Mouse (Mus musculus) CH12.LX (cell line): Measurements from ENCODE around the gene Atp6ap1l. TPM values are rescaled to one million over a fixed set of nuclear protein-coding genes. Genes with fewer than 3 reads are reported as not detected.
A peak's percentile ranks its signal among the peaks of the same experiment; 100 is the strongest.

Source experiments
- DNase-seq: peaks from one replicate; pipeline ENCODE4 v3.0.0-alpha.2; 2013; ENCODE audit errors: extremely low read depth
- H3K27ac ChIP-seq: 2 replicates; pipeline ENCODE4 v1.5.1; 2012; ENCODE audit warnings: low read depth, mild to moderate bottlenecking, control low read depth, moderate library complexity; ENCODE audit not compliant: insufficient read depth
- H3K27me3 ChIP-seq: replicated peaks from 2 replicates; pipeline ENCODE3; 2012; ENCODE audit warnings: inconsistent platforms
- H3K36me3 ChIP-seq, 2 experiments: replicated peaks in 1 of 2; 2 replicates each; pipeline versions ENCODE3 to v1.6.1; 2012; ENCODE audit warnings: inconsistent platforms in 1 of 2, low read length in 1 of 2, mild to moderate bottlenecking in 1 of 2, mixed read lengths in 1 of 2, moderate library complexity in 1 of 2; ENCODE audit not compliant: control insufficient read depth in 1 of 2, insufficient read depth in 1 of 2
- H3K4me1 ChIP-seq, 2 experiments: 2 replicates each; pipeline ENCODE4 v1.6.1; 2012; ENCODE audit warnings: inconsistent platforms in 1 of 2, moderate library complexity in 1 of 2; ENCODE audit not compliant: insufficient read depth in 2 of 2, control insufficient read depth in 1 of 2
- H3K4me2 ChIP-seq: 2 replicates; pipeline ENCODE4 v1.6.1; 2012; ENCODE audit warnings: low read depth, mild to moderate bottlenecking, control low read depth; ENCODE audit not compliant: poor library complexity, insufficient read depth, severe bottlenecking
- H3K4me3 ChIP-seq, 3 experiments: fragments of 150-350 bp in 1 of 3; sonication (generic) in 1 of 3; replicated peaks in 1 of 3; 2 replicates each; pipeline versions ENCODE3 to v1.5.1; 2011 to 2012; ENCODE audit warnings: low read depth in 2 of 3, low read length in 2 of 3, mild to moderate bottlenecking in 2 of 3, moderate library complexity in 2 of 3, control low read depth in 1 of 3, improper control_type of control experiment in 1 of 3, inconsistent platforms in 1 of 3, mixed read lengths in 1 of 3; ENCODE audit not compliant: poor library complexity in 1 of 3
- H3K79me2 ChIP-seq: replicated peaks from 2 replicates; pipeline ENCODE4 v1.6.1; 2012; ENCODE audit warnings: mild to moderate bottlenecking, moderate library complexity; ENCODE audit not compliant: control insufficient read depth, poor library complexity, insufficient read depth, severe bottlenecking; ENCODE audit errors: extremely low read depth
- H3K9ac ChIP-seq: 2 replicates; pipeline ENCODE4 v1.6.1; 2012; ENCODE audit warnings: low read depth, mild to moderate bottlenecking, control low read depth, moderate library complexity; ENCODE audit not compliant: insufficient read depth
- H3K9me3 ChIP-seq: replicated peaks from 2 replicates; pipeline ENCODE3; 2012; ENCODE audit warnings: low read length, inconsistent platforms, mixed read lengths
- BHLHE40 ChIP-seq: IDR thresholded peaks from 2 replicates; pipeline ENCODE4 v1.6.1; 2011; ENCODE audit warnings: mild to moderate bottlenecking, low read depth, low read length, improper control_type of control experiment
- CHD2 ChIP-seq: IDR thresholded peaks from 2 replicates; pipeline ENCODE4 v1.6.1; 2011; ENCODE audit warnings: low read length, improper control_type of control experiment
- CTCF ChIP-seq, 2 experiments: IDR thresholded peaks in 1 of 2; conservative IDR thresholded peaks in 1 of 2; 2 replicates each; pipeline ENCODE4 v1.5.1; 2011 to 2012; ENCODE audit warnings: low read depth in 2 of 2, low read length in 2 of 2, improper control_type of control experiment in 1 of 2, inconsistent platforms in 1 of 2, mild to moderate bottlenecking in 1 of 2, moderate library complexity in 1 of 2
- ELF1 ChIP-seq: IDR thresholded peaks from 2 replicates; pipeline ENCODE4 v1.6.1; 2014; ENCODE audit warnings: low read depth, mild to moderate bottlenecking, inconsistent platforms, low read length, improper control_type of control experiment
- EP300 ChIP-seq: IDR thresholded peaks from 2 replicates; pipeline ENCODE4 v1.6.1; 2011; ENCODE audit warnings: low read length, improper control_type of control experiment
- HCFC1 ChIP-seq: IDR thresholded peaks from 2 replicates; pipeline ENCODE4 v1.6.1; 2012; ENCODE audit warnings: low read depth, mild to moderate bottlenecking, inconsistent platforms, low read length, improper control_type of control experiment
- IRF4 ChIP-seq: IDR thresholded peaks from 2 replicates; pipeline ENCODE4 v1.6.1; 2014; ENCODE audit warnings: low read depth, mild to moderate bottlenecking, inconsistent platforms, low read length, improper control_type of control experiment
- MAX ChIP-seq: IDR thresholded peaks from 2 replicates; pipeline ENCODE4 v1.6.1; 2011; ENCODE audit warnings: low read length, improper control_type of control experiment
- MEF2A ChIP-seq: IDR thresholded peaks from 2 replicates; pipeline ENCODE4 v1.6.1; 2014; ENCODE audit warnings: low read depth, mild to moderate bottlenecking, inconsistent platforms, low read length, improper control_type of control experiment, borderline replicate concordance
- NELFE ChIP-seq: IDR thresholded peaks from 2 replicates; pipeline ENCODE4 v1.6.1; 2011; ENCODE audit warnings: low read depth, low read length, improper control_type of control experiment
- PAX5 ChIP-seq: IDR thresholded peaks from 2 replicates; pipeline ENCODE4 v1.6.1; 2012; ENCODE audit warnings: low read length, inconsistent platforms, mixed read lengths
- POLR2A ChIP-seq: IDR thresholded peaks from 2 replicates; pipeline ENCODE4 v1.6.1; 2011; ENCODE audit warnings: low read depth, mild to moderate bottlenecking, improper control_type of control experiment, low read length
- RCOR1 ChIP-seq: conservative IDR thresholded peaks from 2 replicates; pipeline ENCODE4 v1.6.1; 2012; ENCODE audit warnings: low read depth, mild to moderate bottlenecking, inconsistent platforms, low read length, improper control_type of control experiment
- SMC3 ChIP-seq: IDR thresholded peaks from 2 replicates; pipeline ENCODE4 v1.6.1; 2011; ENCODE audit warnings: low read depth, low read length, improper control_type of control experiment
- TBP ChIP-seq: conservative IDR thresholded peaks from 2 replicates; pipeline ENCODE4 v1.6.1; 2011; ENCODE audit warnings: low read depth, low read length, improper control_type of control experiment
- USF1 ChIP-seq: IDR thresholded peaks from 2 replicates; pipeline ENCODE4 v1.6.1; 2014; ENCODE audit warnings: low read depth, mild to moderate bottlenecking, inconsistent platforms, low read length, improper control_type of control experiment
- ZKSCAN1 ChIP-seq: IDR thresholded peaks from 2 replicates; pipeline ENCODE4 v1.6.1; 2012; ENCODE audit warnings: low read depth, inconsistent platforms, low read length, improper control_type of control experiment, borderline replicate concordance
- ZMIZ1 ChIP-seq: IDR thresholded peaks from 2 replicates; pipeline ENCODE4 v1.6.1; 2012; ENCODE audit warnings: low read depth, mild to moderate bottlenecking, inconsistent platforms, low read length, improper control_type of control experiment
- dilution Hi-C: fragments of 300-500 bp; cut with MboI; formaldehyde crosslinking; loops from 2 replicates; pipeline ENCODE4 v1.14.3; 2020; ENCODE audit warnings: low sequenced_read_pairs; ENCODE audit not compliant: extremely low pct_unique_long_range_greater_than_20kb, extremely low pct_ligation_motif_present
- in situ Hi-C: fragments of 300-500 bp; cut with MboI; formaldehyde crosslinking; loops from 3 replicates; pipeline ENCODE4 v1.14.3; 2019; ENCODE audit warnings: low sequenced_read_pairs, low pct_ligation_motif_present, low pct_unique_long_range_greater_than_20kb, mixed read lengths
- polyA plus RNA-seq: library from polyadenylated mRNA; unstranded; fragments of >175 nt; gene quantifications from 2 replicates; pipeline ENCODE4 v1.2.1, GENCODE M21; 2012; ENCODE audit warnings: low read depth; ENCODE audit not compliant: insufficient read length
- total RNA-seq, 2 experiments: library from RNA; depleted of rRNA; stranded (reverse); fragments of 300-350 nt in 1 of 2; fragments of >200 nt in 1 of 2; gene quantifications; 2 replicates each; pipeline ENCODE4 v1.2.3; 2012 to 2014

Atp6ap1l gene
- total and polyA plus RNA-seq, 3 experiments, result not detected

DNA sequence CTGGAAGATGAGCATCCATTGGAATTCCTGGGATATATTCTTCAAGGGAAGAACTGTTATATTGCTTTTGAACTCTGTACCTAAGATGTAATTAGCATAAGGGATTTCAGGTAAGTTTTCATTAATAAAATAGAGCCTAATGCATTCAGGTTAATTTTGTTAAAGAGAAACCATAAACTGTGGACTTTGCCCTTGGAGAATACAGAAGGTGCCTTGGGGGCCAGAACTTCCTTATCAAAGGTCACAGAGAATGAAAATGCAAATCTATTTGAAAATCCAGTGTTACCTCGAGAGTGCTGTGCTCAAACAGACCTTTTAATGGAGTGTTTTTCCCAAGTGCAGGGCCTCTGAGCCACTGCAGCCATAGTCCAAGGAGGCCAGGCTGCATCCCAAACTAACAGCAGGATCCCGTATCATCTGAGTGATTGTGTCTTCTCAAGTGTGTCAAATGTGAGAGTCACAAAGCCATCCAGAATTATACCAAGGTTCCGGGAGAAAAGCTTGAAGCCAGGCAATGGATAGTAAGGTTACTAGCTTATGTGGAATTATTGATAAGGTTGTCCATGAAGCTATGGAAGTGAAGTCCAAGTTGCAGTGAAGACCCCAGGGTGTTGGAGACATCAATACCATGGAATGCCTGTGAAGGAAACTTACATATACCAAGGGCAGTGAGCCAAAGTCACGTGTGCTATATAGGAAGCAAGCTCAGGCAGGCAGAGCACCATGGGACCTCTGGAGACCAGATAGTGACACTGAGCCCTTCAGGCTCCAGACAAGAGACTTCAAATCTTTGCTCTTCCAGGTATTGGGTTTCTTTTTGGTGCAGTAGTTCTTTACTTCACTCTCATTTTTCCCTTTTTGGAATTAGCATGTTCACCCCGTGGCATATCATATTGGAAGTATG lies 52.2 kb downstream of the Atp6ap1l start:
- H3K27ac ChIP-seq, result no peak overlapping the region
- in situ Hi-C loops (no loop called here), dilution Hi-C loops (no loop called here)
- no peak overlapping the region for H3K9ac ChIP-seq
- H3K27me3 ChIP-seq, result no peaks in the 10 kb centered on the region
- H3K4me2 ChIP-seq, result no peak overlapping the region
- H3K79me2 ChIP-seq, result no peaks in the 10 kb centered on the region
- no peak for DNase-seq
- no peaks in the 10 kb centered on the region for H3K9me3 ChIP-seq
- no peak overlapping the region for H3K4me3 ChIP-seq
- H3K4me1 ChIP-seq, result no peaks in the 10 kb centered on the region
- no peak for TF ChIP-seq ELF1
- TF ChIP-seq PAX5, result no peak
- no peak for TF ChIP-seq SMC3
- TF ChIP-seq TBP, result no peak
- no peak for TF ChIP-seq MEF2A
- no peak for TF ChIP-seq HCFC1
- TF ChIP-seq MAX, result no peak
- no peak for TF ChIP-seq EP300
- no peak for TF ChIP-seq USF1
- TF ChIP-seq CHD2, result no peak
- TF ChIP-seq NELFE, result no peak
- no peak for TF ChIP-seq ZKSCAN1
- H3K36me3 ChIP-seq, result no peaks in the 10 kb centered on the region

DNA sequence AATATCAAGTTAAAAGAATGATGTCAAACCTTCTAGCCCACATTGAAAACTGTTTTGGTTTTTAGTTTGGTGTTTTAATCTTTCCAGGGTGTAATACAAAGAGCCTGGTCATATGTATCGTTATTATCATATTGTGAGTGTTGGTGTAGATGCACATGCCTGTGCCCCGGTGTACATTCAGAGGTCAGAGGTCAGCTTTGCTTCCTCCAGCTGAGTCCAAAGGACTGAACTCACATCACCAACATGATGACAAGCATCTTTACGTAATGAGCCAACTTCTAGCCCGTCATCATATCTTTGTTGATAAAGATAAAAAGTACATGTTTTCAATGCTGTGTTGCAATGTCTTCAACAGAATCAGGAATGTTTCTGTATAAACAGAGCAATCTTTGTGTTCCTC lies 53.4 kb downstream of the Atp6ap1l start:
- dilution Hi-C loops, result no loop called here
- no peak overlapping the region for H3K9ac ChIP-seq
- H3K4me1 ChIP-seq, result no peaks in the 10 kb centered on the region
- DNase-seq, result no peak
- in situ Hi-C loops, result no loop called here
- no peaks in the 10 kb centered on the region for H3K9me3 ChIP-seq
- H3K4me3 ChIP-seq, result no peak overlapping the region
- TF ChIP-seq RCOR1 (no peak), SMC3 (no peak), CTCF (conservative IDR thresholded peaks at IDR 0.05 in 1 of 2, IDR thresholded peaks at IDR 0.05 in 1 of 2; ENCODE audit: low read depth in 2 of 2, low read length in 2 of 2) (no peak), IRF4 (no peak), MAX (no peak), ELF1 (no peak), BHLHE40 (no peak), EP300 (no peak), POLR2A (no peak), ZMIZ1 (no peak)
- H3K79me2 ChIP-seq, result no peaks in the 10 kb centered on the region
- H3K36me3 ChIP-seq, result no peaks in the 10 kb centered on the region
- H3K4me2 ChIP-seq, result peak overlapping the region; percentile 29; the same call in 1 of the 2 replicates
- H3K27ac ChIP-seq, result no peak overlapping the region
- H3K27me3 ChIP-seq, result no peaks in the 10 kb centered on the region
